Mouse (Mus musculus): Measurements from ENCODE around the gene Slc47a1. TPM values are rescaled to one million over a fixed set of nuclear protein-coding genes. Genes with fewer than 3 reads are reported as not detected.
"Not testable (repeated sequence)": the region's sequence is repeated elsewhere in the genome, so short reads cannot be mapped to it uniquely, and the experiment has no call there.

Gene Slc47a1
- polyA plus RNA-seq, 1 experiment from 2014 or later, result not detected

DNA sequence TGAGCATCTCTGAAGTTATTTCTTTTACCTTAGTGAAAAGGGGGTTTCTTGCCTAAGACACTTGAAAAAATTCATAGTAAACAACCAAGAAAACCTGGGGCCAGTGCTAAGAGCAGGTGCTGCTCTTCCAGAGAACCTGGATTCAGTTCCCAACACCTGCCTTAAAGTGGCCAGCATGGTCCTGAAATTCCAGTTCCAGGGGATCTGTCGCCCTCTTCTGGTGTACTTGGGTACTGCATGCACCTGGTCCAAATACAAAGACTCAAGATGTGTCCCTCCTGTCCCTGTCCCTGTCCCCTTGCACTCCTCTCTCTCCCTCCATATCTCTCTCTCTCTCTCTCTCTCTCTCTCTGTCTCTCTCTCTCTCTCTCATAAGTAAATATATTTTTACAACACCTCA lies 32.0 kb upstream of the Slc47a1 start:
- H3K9ac ChIP-seq, result no peak overlapping the region
- H3K27me3 ChIP-seq (ENCODE audit: control insufficient read depth, insufficient read depth, low read length), result no peaks in the 10 kb centered on the region
- H3K4me3 ChIP-seq (replicated peaks; ENCODE audit: low read length), result no peak overlapping the region
- H3K4me2 ChIP-seq (replicated peaks), result no peak overlapping the region
- no peaks in the 10 kb centered on the region for H3K4me1 ChIP-seq (replicated peaks; ENCODE audit: control insufficient read depth, insufficient read depth, low read length)
- 0% methylated on average over 1 of the region's 1 CpGs for WGBS
- ATAC-seq (ENCODE audit: low FRiP score), result no peak
- peak; percentile 90 for DNase-seq (ENCODE audit: low spot score)
- H3K27ac ChIP-seq, result no peak overlapping the region
- no peaks in the 10 kb centered on the region for H3K36me3 ChIP-seq (replicated peaks; ENCODE audit: control insufficient read depth, insufficient read depth)
- H3K9me3 ChIP-seq (ENCODE audit: control insufficient read depth, low read length), result no peaks in the 10 kb centered on the region

DNA sequence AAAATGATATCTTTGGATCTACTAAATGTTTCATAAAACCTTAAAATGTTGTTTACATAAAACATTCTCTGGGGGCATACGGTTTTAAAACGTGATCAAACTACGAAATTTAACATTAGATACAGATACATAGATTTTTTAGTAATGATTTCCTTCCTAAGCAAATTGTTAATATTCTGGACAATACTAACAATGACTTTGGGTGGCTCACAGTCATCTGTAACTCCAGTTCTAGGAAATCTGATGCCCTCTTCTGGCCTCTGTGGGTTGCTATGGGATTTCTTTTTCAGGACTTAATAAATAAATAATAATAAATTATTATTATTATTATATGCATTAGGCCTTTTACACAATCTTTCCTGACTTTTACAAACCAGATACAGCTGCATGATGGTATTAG lies 30.9 kb upstream of the Slc47a1 start:
- ATAC-seq (ENCODE audit: low FRiP score), result no peak
- H3K27me3 ChIP-seq (ENCODE audit: control insufficient read depth, insufficient read depth, low read length), result no peaks in the 10 kb centered on the region

DNA sequence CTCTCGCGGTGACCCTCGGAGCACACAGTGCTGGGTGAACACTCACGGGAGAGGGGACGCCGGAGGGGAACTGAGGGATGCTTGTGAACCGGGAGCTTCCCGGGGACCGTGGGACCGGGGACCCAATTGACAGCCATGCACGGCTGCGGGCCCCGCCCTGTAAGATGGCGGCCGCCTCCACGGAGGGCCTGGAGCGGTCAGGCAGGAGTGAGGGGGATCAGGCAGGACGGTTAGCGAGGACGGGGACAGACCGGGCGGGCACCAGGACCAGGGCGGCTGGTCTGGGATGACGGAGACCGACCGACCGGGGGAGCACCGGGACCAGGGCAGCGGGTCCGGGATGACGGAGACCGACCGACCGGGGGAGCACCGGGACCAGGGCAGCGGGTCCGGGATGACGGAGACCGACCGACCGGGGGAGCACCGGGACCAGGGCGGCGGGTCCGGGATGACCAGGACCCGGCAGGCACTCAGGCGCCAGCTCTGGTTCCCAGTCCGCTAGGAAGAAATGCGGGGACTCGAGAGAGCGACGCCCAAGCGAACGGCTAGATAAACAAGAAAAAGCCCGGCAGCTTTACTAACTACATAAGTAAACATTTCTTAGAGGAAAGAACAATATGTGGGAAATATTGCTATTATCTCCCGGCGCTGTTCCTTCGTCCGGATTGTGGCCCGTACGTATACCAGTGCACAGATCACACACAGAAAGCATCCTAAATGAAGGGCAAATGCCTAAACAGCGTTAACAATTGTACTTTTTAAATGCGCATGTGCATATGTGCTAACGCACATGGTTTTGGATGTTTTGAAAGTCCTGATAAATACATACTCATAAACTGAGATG lies 30.3 kb upstream of the Slc47a1 start:
- peak overlapping the region; percentile 89 for H3K9ac ChIP-seq
- H3K4me1 ChIP-seq (replicated peaks; ENCODE audit: control insufficient read depth, insufficient read depth, low read length), result no peaks in the 10 kb centered on the region
- DNase-seq (ENCODE audit: low spot score) (peak; percentile 69), ATAC-seq (ENCODE audit: low FRiP score) (peak; percentile 94)
- H3K9me3 ChIP-seq (ENCODE audit: control insufficient read depth, low read length), result no peaks in the 10 kb centered on the region
- H3K36me3 ChIP-seq (replicated peaks; ENCODE audit: control insufficient read depth, insufficient read depth), result no peaks in the 10 kb centered on the region
- H3K27me3 ChIP-seq (ENCODE audit: control insufficient read depth, insufficient read depth, low read length), result no peaks in the 10 kb centered on the region
- under 1% methylated on average over 64 of the region's 64 CpGs for WGBS
- H3K4me3 ChIP-seq (replicated peaks; ENCODE audit: low read length), result peak overlapping the region; percentile 65
- peak overlapping the region; percentile 99 for H3K27ac ChIP-seq
- peak overlapping the region; percentile 47 for H3K4me2 ChIP-seq (replicated peaks)

More for the DNA sequence above, 30.9 kb upstream of the Slc47a1 start:
- H3K4me1 ChIP-seq (replicated peaks; ENCODE audit: control insufficient read depth, insufficient read depth, low read length), result no peaks in the 10 kb centered on the region
- peak overlapping the region; percentile 65 for H3K4me3 ChIP-seq (replicated peaks; ENCODE audit: low read length)
- H3K4me2 ChIP-seq (replicated peaks), result peak overlapping the region; percentile 47
- 18% methylated on average over 3 of the region's 3 CpGs for WGBS
- no peaks in the 10 kb centered on the region for H3K36me3 ChIP-seq (replicated peaks; ENCODE audit: control insufficient read depth, insufficient read depth)
- H3K27ac ChIP-seq, result peak overlapping the region; percentile 99
- H3K9me3 ChIP-seq (ENCODE audit: control insufficient read depth, low read length), result no peaks in the 10 kb centered on the region
- H3K9ac ChIP-seq, result peak overlapping the region; percentile 89
- DNase-seq (ENCODE audit: low spot score), result peak; percentile 31

DNA sequence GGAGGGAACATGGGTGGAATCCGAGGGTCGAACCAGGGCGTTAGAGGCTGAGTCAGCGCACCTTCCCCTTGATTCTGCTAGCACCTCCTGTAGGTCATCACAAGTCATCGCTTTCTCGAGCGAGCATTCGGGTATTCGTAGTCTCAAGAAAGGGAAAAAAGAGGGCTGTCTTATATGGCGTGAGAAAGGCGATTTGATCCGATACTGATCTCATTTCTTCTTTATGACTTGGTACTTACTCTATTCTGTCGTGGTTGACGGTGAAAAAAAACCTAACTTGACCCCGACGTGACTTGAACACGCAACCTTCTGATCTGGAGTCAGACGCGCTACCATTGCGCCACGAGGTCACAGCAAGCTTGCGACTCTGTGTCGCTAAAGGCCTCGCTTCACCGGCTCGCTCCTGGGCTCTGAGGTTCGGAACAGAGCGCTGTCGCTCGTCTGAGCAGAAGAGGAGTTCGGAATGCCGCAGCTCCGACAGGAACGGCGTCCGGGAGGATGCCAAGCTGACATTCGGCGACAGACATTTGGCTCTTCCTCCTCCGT lies 29.6 kb upstream of the Slc47a1 start:
- peak; percentile 92 for ATAC-seq (ENCODE audit: low FRiP score)
- Histone ChIP-seq H3K36me3 (replicated peaks; ENCODE audit: control insufficient read depth, insufficient read depth) (no peaks in the 10 kb centered on the region), H3K9ac (peak overlapping the region; percentile 89), H3K4me1 (replicated peaks; ENCODE audit: control insufficient read depth, insufficient read depth, low read length) (no peaks in the 10 kb centered on the region), H3K4me3 (replicated peaks; ENCODE audit: low read length) (peak overlapping the region; percentile 65), H3K27ac (peak overlapping the region; percentile 99), H3K4me2 (replicated peaks) (peak overlapping the region; percentile 47), H3K9me3 (ENCODE audit: control insufficient read depth, low read length) (no peaks in the 10 kb centered on the region), H3K27me3 (ENCODE audit: control insufficient read depth, insufficient read depth, low read length) (no peaks in the 10 kb centered on the region)
- WGBS, result under 1% methylated on average over 39 of the region's 39 CpGs
- peak; percentile 98 for DNase-seq (ENCODE audit: low spot score)

DNA sequence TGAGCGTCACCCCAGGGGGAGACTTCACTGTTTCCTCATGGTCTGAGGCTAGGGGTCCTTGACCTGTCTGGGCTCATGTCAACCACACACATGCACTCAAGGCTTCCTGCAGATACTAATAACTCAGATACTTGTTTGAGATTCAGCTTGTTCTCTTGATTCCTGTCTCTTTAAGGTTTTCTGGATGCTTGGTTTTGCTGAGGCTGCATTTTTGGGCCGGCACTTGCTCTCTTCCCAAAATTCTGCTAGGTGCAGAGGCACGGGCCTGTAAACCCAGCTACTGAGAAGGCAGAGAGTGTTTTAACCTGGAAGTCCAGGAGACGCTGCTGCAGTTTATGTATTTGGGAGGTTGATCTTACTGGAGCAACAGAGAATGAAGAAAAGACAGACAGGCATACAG lies 23.6 kb upstream of the Slc47a1 start:
- ATAC-seq (ENCODE audit: low FRiP score) (no peak), DNase-seq (ENCODE audit: low spot score) (no peak)
- H3K4me1 ChIP-seq (replicated peaks; ENCODE audit: control insufficient read depth, insufficient read depth, low read length), result no peaks in the 10 kb centered on the region
- no peak overlapping the region for H3K9ac ChIP-seq
- H3K4me2 ChIP-seq (replicated peaks), result no peak overlapping the region
- H3K4me3 ChIP-seq (replicated peaks; ENCODE audit: low read length), result no peak overlapping the region
- no peaks in the 10 kb centered on the region for H3K36me3 ChIP-seq (replicated peaks; ENCODE audit: control insufficient read depth, insufficient read depth)
- H3K9me3 ChIP-seq (ENCODE audit: control insufficient read depth, low read length), result no peaks in the 10 kb centered on the region
- 86% methylated on average over 4 of the region's 4 CpGs for WGBS
- H3K27me3 ChIP-seq (ENCODE audit: control insufficient read depth, insufficient read depth, low read length), result no peaks in the 10 kb centered on the region
- H3K27ac ChIP-seq, result no peak overlapping the region

DNA sequence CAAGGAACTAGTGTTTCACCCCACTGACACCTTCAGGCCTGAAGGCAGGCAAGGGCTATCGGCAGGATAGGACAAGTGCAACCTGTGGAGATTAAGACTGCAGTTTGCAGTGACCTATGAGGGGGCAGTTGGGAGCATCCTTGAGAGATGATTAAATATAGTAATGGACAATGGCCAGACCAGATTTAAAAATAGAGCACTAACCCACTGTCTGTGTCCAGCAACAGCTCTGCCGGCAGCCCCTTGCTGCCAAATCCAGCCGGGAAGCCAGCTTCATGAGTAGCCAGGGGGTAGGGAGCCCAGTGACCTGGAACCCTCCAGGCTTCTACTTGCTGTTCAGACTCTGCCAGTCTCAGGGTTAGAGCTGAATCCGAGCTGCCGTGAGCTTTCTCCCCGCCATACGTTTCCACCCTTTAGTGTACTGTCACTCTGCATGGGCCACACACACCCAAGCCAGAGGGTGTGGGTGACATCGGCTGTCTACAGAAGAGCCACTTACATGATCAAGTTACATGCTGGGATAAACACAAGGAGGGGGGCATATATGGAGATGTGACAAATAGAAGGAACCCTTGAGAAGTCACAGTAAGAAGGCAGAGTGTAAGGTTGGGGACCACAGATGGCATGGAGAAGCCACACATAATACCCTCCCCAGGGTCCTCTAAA lies 22.7 kb upstream of the Slc47a1 start:
- no peak for ATAC-seq (ENCODE audit: low FRiP score)
- H3K4me1 ChIP-seq (replicated peaks; ENCODE audit: control insufficient read depth, insufficient read depth, low read length), result no peaks in the 10 kb centered on the region
- no peak overlapping the region for H3K4me2 ChIP-seq (replicated peaks)
- no peaks in the 10 kb centered on the region for H3K9me3 ChIP-seq (ENCODE audit: control insufficient read depth, low read length)
- no peaks in the 10 kb centered on the region for H3K36me3 ChIP-seq (replicated peaks; ENCODE audit: control insufficient read depth, insufficient read depth)
- no peak overlapping the region for H3K4me3 ChIP-seq (replicated peaks; ENCODE audit: low read length)
- no peak for DNase-seq (ENCODE audit: low spot score)
- no peaks in the 10 kb centered on the region for H3K27me3 ChIP-seq (ENCODE audit: control insufficient read depth, insufficient read depth, low read length)
- no peak overlapping the region for H3K27ac ChIP-seq
- H3K9ac ChIP-seq, result no peak overlapping the region
- 88% methylated on average over 8 of the region's 8 CpGs for WGBS

DNA sequence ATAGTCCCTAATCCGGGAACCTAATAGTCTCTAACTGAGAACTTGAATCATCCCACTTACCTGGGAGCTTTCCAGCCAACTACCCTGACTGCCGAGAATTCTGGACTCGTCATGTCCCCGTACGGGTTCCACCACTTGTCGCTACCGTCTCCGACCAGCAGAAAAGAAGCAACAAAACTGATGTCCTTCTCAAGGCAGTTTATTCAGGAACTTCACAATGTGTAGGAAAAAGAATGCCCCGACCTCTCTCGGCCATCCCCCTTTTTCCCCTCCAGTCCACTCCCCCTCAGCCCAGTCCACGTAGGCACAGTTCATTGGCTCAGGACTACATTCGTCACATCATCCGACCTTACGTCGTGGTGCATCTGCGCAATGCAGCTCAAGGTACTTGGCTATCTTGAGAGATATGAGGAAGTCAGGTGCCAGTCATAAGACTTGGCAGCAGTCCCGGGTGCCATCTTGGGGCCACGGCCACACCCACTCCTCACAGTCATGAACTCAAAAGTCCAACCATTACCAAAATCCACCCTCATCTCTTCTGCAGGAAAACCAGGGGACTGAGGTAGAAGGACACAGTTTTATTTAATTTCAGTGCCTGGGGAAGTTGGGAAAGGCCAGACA lies 19.4 kb upstream of the Slc47a1 start:
- not testable (repeated sequence) for ATAC-seq (ENCODE audit: low FRiP score); H3K9me3 ChIP-seq (ENCODE audit: control insufficient read depth, low read length); H3K27me3 ChIP-seq (ENCODE audit: control insufficient read depth, insufficient read depth, low read length); H3K9ac ChIP-seq; H3K4me1 ChIP-seq (replicated peaks; ENCODE audit: control insufficient read depth, insufficient read depth, low read length); H3K36me3 ChIP-seq (replicated peaks; ENCODE audit: control insufficient read depth, insufficient read depth); H3K27ac ChIP-seq; H3K4me3 ChIP-seq (replicated peaks; ENCODE audit: low read length); DNase-seq (ENCODE audit: low spot score); H3K4me2 ChIP-seq (replicated peaks)
- WGBS, result 96% methylated on average over 18 of the region's 18 CpGs

DNA sequence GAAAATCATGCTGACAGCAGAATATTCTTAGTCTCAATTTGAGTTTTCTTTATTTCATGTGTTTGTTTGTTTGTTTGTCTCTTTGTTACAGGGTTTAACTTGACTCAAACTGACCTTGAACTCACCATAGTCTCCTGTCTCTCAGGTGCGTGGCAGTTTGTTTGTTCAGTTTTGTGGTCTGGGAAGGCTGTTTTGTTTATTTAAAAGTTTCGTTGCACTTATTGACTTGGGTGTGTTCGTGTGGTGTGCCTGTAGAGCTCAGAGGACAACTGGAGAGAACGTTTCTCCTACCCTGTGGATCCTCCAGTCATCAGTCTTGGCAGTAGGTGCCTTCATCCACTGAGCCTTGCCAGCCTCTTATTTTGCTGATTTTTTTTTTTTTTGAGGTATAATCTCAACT lies 10.8 kb upstream of the Slc47a1 start:
- Histone ChIP-seq H3K4me3 (replicated peaks; ENCODE audit: low read length) (no peak overlapping the region), H3K27me3 (ENCODE audit: control insufficient read depth, insufficient read depth, low read length) (no peaks in the 10 kb centered on the region), H3K9me3 (ENCODE audit: control insufficient read depth, low read length) (no peaks in the 10 kb centered on the region), H3K4me1 (replicated peaks; ENCODE audit: control insufficient read depth, insufficient read depth, low read length) (no peaks in the 10 kb centered on the region), H3K27ac (no peak overlapping the region), H3K36me3 (replicated peaks; ENCODE audit: control insufficient read depth, insufficient read depth) (no peaks in the 10 kb centered on the region), H3K4me2 (replicated peaks) (no peak overlapping the region), H3K9ac (no peak overlapping the region)
- 83% methylated on average over 4 of the region's 4 CpGs for WGBS
- DNase-seq (ENCODE audit: low spot score), result no peak
- ATAC-seq (ENCODE audit: low FRiP score), result no peak

DNA sequence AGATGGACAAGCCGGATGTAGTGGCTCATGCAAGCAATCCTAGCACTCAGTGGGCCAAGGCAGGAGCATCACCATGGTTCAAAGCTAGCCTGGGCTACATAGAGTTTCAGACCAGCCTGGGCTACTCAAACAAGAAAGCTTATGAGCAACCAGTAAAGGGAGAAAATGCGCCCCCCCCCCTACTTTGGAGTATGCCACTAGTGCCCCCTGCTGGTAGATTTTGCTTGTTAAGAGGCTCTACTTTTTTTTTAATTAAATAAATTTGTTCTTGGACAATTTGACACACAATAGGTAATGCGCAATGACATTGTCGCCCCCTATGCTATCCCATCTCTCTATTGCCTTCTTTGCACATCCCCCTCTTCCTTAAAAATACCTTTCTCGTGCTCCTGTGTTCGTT lies 9.9 kb upstream of the Slc47a1 start:
- Histone ChIP-seq H3K4me3 (replicated peaks; ENCODE audit: low read length) (no peak overlapping the region), H3K4me1 (replicated peaks; ENCODE audit: control insufficient read depth, insufficient read depth, low read length) (no peaks in the 10 kb centered on the region), H3K27me3 (ENCODE audit: control insufficient read depth, insufficient read depth, low read length) (no peaks in the 10 kb centered on the region), H3K9ac (no peak overlapping the region), H3K27ac (no peak overlapping the region), H3K9me3 (ENCODE audit: control insufficient read depth, low read length) (no peaks in the 10 kb centered on the region), H3K36me3 (replicated peaks; ENCODE audit: control insufficient read depth, insufficient read depth) (no peaks in the 10 kb centered on the region), H3K4me2 (replicated peaks) (no peak overlapping the region)
- ATAC-seq (ENCODE audit: low FRiP score) (no peak), DNase-seq (ENCODE audit: low spot score) (no peak)
- 64% methylated on average over 6 of the region's 6 CpGs for WGBS

Measured in hindbrain, embryonic 14.5 days (tissue).